Mouse (Mus musculus): Measurements from ENCODE around the gene Tecpr2. TPM values are rescaled to one million over a fixed set of nuclear protein-coding genes. Genes with fewer than 3 reads are reported as not detected.

Tecpr2 gene
- polyA plus RNA-seq, 1 experiment from 2014 or later, result 4.7 TPM

- H3K27ac ChIP-seq, result 0 out of 2 replicates have a peak overlapping the region, but pooled peaks have one; percentile 28
- peak; percentile 73; the same call in 1 of the 2 replicates for ATAC-seq (replicated peaks; ENCODE audit: low FRiP score)
These were observed 95.5 kb downstream of the Tecpr2 start for GRCm38 (mm10) chr12:110984598-110984997.

GRCm38 (mm10) chr12:110985141-110985540 lies 96.1 kb downstream of the Tecpr2 start:
- H3K36me3 ChIP-seq, result no peaks in the 10 kb centered on the region
- no peak overlapping the region for H3K9ac ChIP-seq
- no peak for ATAC-seq (replicated peaks; ENCODE audit: low FRiP score)
- peaks cover 12% of the 10 kb centered on the region for H3K4me1 ChIP-seq
- H3K27me3 ChIP-seq, result 0 out of 2 replicates have a peak, but pooled peaks cover 2% of the 10 kb centered on the region
- H3K4me3 ChIP-seq (replicated peaks), result no peak overlapping the region
- H3K27ac ChIP-seq, result no peak overlapping the region
- no peak overlapping the region for H3K4me2 ChIP-seq
- H3K9me3 ChIP-seq (replicated peaks), result no peaks in the 10 kb centered on the region
- 79% methylated on average over 9 of the region's 9 CpGs for WGBS

More at GRCm38 (mm10) chr12:110984598-110984997, 95.5 kb downstream of the Tecpr2 start:
- 39% methylated on average over 4 of the region's 4 CpGs for WGBS
- H3K4me3 ChIP-seq (replicated peaks), result no peak overlapping the region
- no peak overlapping the region for H3K9ac ChIP-seq
- H3K9me3 ChIP-seq (replicated peaks), result no peaks in the 10 kb centered on the region
- H3K27me3 ChIP-seq, result 0 out of 2 replicates have a peak, but pooled peaks cover 4% of the 10 kb centered on the region
- peaks cover 16% of the 10 kb centered on the region for H3K4me1 ChIP-seq
- no peak overlapping the region for H3K4me2 ChIP-seq
- no peaks in the 10 kb centered on the region for H3K36me3 ChIP-seq

GRCm38 (mm10) chr12:110986536-110987425 lies 97.7 kb downstream of the Tecpr2 start:
- Histone ChIP-seq H3K4me3 (replicated peaks) (no peak overlapping the region), H3K9ac (no peak overlapping the region), H3K27me3 (no peaks in the 10 kb centered on the region), H3K9me3 (replicated peaks) (no peaks in the 10 kb centered on the region), H3K4me2 (no peak overlapping the region), H3K4me1 (peaks cover 20% of the 10 kb centered on the region), H3K36me3 (no peaks in the 10 kb centered on the region), H3K27ac (no peak overlapping the region)
- 87% methylated on average over 11 of the region's 11 CpGs for WGBS
- no peak for ATAC-seq (replicated peaks; ENCODE audit: low FRiP score)

GRCm38 (mm10) chr12:110989409-110989808 lies 100.3 kb downstream of the Tecpr2 start:
- no peak for ATAC-seq (replicated peaks; ENCODE audit: low FRiP score)
- no peaks in the 10 kb centered on the region for H3K9me3 ChIP-seq (replicated peaks)
- H3K27ac ChIP-seq, result no peak overlapping the region
- H3K36me3 ChIP-seq, result no peaks in the 10 kb centered on the region
- H3K27me3 ChIP-seq, result no peaks in the 10 kb centered on the region
- H3K9ac ChIP-seq, result no peak overlapping the region
- H3K4me2 ChIP-seq, result no peak overlapping the region
- H3K4me1 ChIP-seq, result peaks cover 25% of the 10 kb centered on the region
- H3K4me3 ChIP-seq (replicated peaks), result no peak overlapping the region
- 92% methylated on average over 3 of the region's 3 CpGs for WGBS

- Histone ChIP-seq H3K9me3 (replicated peaks) (no peaks in the 10 kb centered on the region), H3K27ac (no peak overlapping the region), H3K4me3 (replicated peaks) (no peak overlapping the region), H3K36me3 (no peaks in the 10 kb centered on the region), H3K27me3 (no peaks in the 10 kb centered on the region), H3K9ac (no peak overlapping the region), H3K4me1 (peaks cover 22% of the 10 kb centered on the region), H3K4me2 (no peak overlapping the region)
- ATAC-seq (replicated peaks; ENCODE audit: low FRiP score), result no peak
- WGBS, result 87% methylated on average over 7 of the region's 7 CpGs
These were observed 101.4 kb downstream of the Tecpr2 start for GRCm38 (mm10) chr12:110990500-110990899.

- ATAC-seq (replicated peaks; ENCODE audit: low FRiP score), result peak; percentile 91
- 3% methylated on average over 23 of the region's 23 CpGs for WGBS
- Histone ChIP-seq H3K27me3 (no peaks in the 10 kb centered on the region), H3K4me2 (peak overlapping the region; percentile 79), H3K9ac (peak overlapping the region; percentile 62), H3K27ac (peak overlapping the region; percentile 89), H3K9me3 (replicated peaks) (no peaks in the 10 kb centered on the region), H3K4me3 (replicated peaks) (peak overlapping the region; percentile 58), H3K36me3 (no peaks in the 10 kb centered on the region), H3K4me1 (peaks cover 22% of the 10 kb centered on the region)
These were observed 102.5 kb downstream of the Tecpr2 start for GRCm38 (mm10) chr12:110991361-110992127.

- Histone ChIP-seq H3K27ac (peak overlapping the region; percentile 89), H3K9me3 (replicated peaks) (no peaks in the 10 kb centered on the region), H3K9ac (peak overlapping the region; percentile 62), H3K36me3 (no peaks in the 10 kb centered on the region), H3K4me1 (peaks cover 22% of the 10 kb centered on the region), H3K4me3 (replicated peaks) (peak overlapping the region; percentile 58), H3K4me2 (peak overlapping the region; percentile 79), H3K27me3 (no peaks in the 10 kb centered on the region)
- 0% methylated on average over 24 of the region's 24 CpGs for WGBS
- peak; percentile 94 for ATAC-seq (replicated peaks; ENCODE audit: low FRiP score)
These were observed 103.1 kb downstream of the Tecpr2 start for GRCm38 (mm10) chr12:110992128-110992553.

GRCm38 (mm10) chr12:110992771-110993170 lies 103.7 kb downstream of the Tecpr2 start:
- no peak for ATAC-seq (replicated peaks; ENCODE audit: low FRiP score)
- Histone ChIP-seq H3K9ac (no peak overlapping the region), H3K36me3 (no peaks in the 10 kb centered on the region), H3K27me3 (no peaks in the 10 kb centered on the region), H3K27ac (no peak overlapping the region), H3K4me3 (replicated peaks) (peak overlapping the region; percentile 58), H3K4me2 (peak overlapping the region; percentile 79), H3K4me1 (peaks cover 22% of the 10 kb centered on the region), H3K9me3 (replicated peaks) (peaks cover 3% of the 10 kb centered on the region; the same call in 1 of the 2 replicates)
- WGBS, result 67% methylated on average over 12 of the region's 12 CpGs

- ATAC-seq (replicated peaks; ENCODE audit: low FRiP score), result no peak
- no peak overlapping the region for H3K4me3 ChIP-seq (replicated peaks)
- no peak overlapping the region for H3K27ac ChIP-seq
- H3K27me3 ChIP-seq, result no peaks in the 10 kb centered on the region
- no peak overlapping the region for H3K4me2 ChIP-seq
- peaks cover 6% of the 10 kb centered on the region; the same call in 1 of the 2 replicates for H3K9me3 ChIP-seq (replicated peaks)
- H3K36me3 ChIP-seq, result no peaks in the 10 kb centered on the region
- WGBS, result 86% methylated on average over 3 of the region's 3 CpGs
- H3K4me1 ChIP-seq, result peaks cover 22% of the 10 kb centered on the region
- no peak overlapping the region for H3K9ac ChIP-seq
These were observed 104.2 kb downstream of the Tecpr2 start for GRCm38 (mm10) chr12:110993226-110993625.

- H3K4me2 ChIP-seq, result no peak overlapping the region
- H3K9me3 ChIP-seq (replicated peaks), result peaks cover 6% of the 10 kb centered on the region; the same call in 1 of the 2 replicates
- no peak overlapping the region for H3K9ac ChIP-seq
- no peak overlapping the region for H3K4me3 ChIP-seq (replicated peaks)
- H3K36me3 ChIP-seq, result no peaks in the 10 kb centered on the region
- H3K27me3 ChIP-seq, result no peaks in the 10 kb centered on the region
- WGBS, result 38% methylated on average over 12 of the region's 12 CpGs
- no peak overlapping the region for H3K27ac ChIP-seq
- ATAC-seq (replicated peaks; ENCODE audit: low FRiP score), result no peak
- H3K4me1 ChIP-seq, result peaks cover 22% of the 10 kb centered on the region
These were observed 105.6 kb downstream of the Tecpr2 start for GRCm38 (mm10) chr12:110994666-110995065.

GRCm38 (mm10) chr12:110998092-110998491 lies 109.0 kb downstream of the Tecpr2 start:
- no peak overlapping the region for H3K4me3 ChIP-seq (replicated peaks)
- ATAC-seq (replicated peaks; ENCODE audit: low FRiP score), result no peak
- H3K4me2 ChIP-seq, result no peak overlapping the region
- no peaks in the 10 kb centered on the region for H3K27me3 ChIP-seq
- 95% methylated on average over 11 of the region's 11 CpGs for WGBS
- H3K9ac ChIP-seq, result no peak overlapping the region
- peaks cover 4% of the 10 kb centered on the region; the same call in 1 of the 2 replicates for H3K4me1 ChIP-seq
- H3K9me3 ChIP-seq (replicated peaks), result peaks cover 6% of the 10 kb centered on the region; the same call in 1 of the 2 replicates
- no peaks in the 10 kb centered on the region for H3K36me3 ChIP-seq
- H3K27ac ChIP-seq, result no peak overlapping the region

GRCm38 (mm10) chr12:110999820-111000219 lies 110.8 kb downstream of the Tecpr2 start:
- ATAC-seq (replicated peaks; ENCODE audit: low FRiP score), result no peak
- Histone ChIP-seq H3K27ac (no peak overlapping the region), H3K9me3 (replicated peaks) (peaks cover 6% of the 10 kb centered on the region; the same call in 1 of the 2 replicates), H3K4me1 (no peaks in the 10 kb centered on the region), H3K36me3 (no peaks in the 10 kb centered on the region), H3K4me3 (replicated peaks) (no peak overlapping the region), H3K9ac (no peak overlapping the region), H3K4me2 (no peak overlapping the region), H3K27me3 (no peaks in the 10 kb centered on the region)
- WGBS, result 66% methylated on average over 2 of the region's 2 CpGs

Data from kidney, embryonic 15.5 days (tissue).